Mouse (Mus musculus): Measurements from ENCODE around the gene Cntn5.
"Not testable (repeated sequence)": the region's sequence is repeated elsewhere in the genome, so short reads cannot be mapped to it uniquely, and the experiment has no call there.

Gene Cntn5

DNA sequence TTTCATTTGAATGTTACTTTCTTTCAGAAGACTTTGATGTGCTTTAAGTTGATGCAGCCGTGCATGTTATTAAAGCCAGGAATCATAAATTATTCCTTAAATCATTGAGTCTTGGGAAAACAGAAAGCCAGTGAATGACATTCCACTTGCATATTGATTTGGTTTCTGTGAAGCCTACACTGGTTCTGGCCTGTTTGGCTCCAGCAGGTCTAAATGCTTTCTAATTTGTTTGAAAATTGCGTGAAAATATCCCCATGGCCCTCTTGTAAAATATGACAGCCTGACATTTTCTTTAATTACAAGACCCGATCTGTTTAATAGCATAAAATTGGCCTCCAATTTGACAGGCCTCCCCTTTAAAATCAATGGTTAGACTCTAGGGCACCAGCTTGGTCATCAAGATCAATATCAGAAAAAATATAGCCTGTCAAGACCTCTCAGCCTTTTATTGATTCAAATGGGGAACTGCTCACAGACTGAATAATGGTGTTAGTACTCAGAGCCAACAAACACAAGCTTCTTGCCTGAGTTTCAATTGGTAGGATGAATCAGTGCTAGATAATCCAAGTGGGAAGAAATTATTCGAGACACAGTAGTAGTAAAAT is 247.3 kb downstream of the Cntn5 start:
- ATAC-seq (ENCODE audit: low TSS enrichment), result no peak

DNA sequence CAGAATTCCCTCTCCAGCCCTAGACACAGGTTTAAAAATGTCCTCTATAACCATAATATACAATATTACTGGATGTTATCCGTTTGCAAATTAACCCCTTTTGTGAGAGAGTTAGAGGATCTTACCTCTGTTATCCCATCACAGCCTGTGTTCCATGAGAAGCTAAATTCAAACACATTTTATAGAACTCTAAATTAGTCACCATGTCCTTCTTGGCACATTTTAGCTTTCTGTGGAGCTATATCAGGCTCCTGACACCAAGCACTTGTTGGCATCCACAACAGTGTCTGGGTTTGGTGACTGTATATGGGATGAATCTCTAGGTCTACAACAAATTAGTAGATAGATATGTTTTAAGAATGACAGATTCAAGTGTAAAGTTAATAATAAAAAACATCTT is 253.9 kb downstream of the Cntn5 start:
- ATAC-seq (ENCODE audit: low TSS enrichment), result peak; percentile 96

DNA sequence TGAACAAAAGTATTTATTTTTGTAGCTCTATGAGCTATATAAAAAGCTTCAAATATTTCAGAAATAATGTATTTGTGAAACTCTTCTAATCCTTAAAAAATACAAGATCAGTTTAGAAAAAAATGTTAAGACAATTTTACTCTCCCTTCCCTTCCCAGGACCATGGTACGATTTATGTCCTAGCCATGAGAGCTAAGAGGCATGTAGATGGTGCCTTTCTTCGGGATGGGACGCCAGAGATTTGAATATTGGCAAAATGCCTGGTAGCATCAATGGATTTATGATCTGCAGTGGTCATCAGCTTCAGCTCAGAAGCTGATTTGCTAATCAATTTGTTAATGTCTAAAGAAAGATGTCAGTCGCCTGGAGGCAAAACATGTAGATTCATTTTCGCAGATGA is 258.6 kb downstream of the Cntn5 start:
- no peak for ATAC-seq (ENCODE audit: low TSS enrichment)

DNA sequence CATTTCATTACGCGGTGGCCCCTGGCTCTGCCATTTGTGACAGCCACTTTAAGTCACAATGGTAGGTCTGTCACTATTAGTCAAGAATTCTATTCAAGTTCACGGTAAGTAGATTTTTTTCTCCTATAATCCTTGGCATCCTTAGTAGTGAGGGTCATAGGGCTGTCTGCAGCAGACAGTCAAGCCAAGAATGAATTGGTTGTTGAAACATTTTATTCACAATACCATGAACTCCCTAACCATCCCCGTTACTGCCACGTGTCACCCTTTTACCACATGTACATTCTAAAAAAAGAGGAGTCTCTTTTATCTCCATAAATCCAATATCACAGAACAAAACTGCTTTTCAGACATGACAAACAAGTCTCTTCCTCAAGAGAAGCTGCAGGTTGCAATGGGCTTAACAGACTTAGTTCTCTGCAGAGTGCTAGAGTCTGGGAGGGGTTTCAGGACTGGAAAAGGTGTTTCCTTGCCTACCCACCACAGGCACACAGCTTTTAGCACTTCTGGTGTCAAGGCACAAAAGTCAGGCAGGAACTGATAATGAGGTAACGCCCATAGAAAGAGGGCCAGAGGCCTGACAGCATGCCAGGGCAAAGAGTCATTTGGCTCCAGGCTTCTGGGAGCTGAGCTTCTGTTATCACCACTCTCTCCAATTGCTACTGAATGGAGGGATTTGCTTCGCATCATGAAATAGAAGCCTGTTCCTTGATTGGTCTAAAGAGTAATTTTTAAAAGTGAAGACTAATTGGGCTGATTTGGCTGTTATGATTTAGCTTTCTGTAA is 259.3 kb downstream of the Cntn5 start:
- ATAC-seq (ENCODE audit: low TSS enrichment), result no peak

GRCm38 (mm10) chr9:10618036-10618435 is 286.5 kb downstream of the Cntn5 start:
- 0 out of 2 replicates have a peak, but pooled peaks have one; percentile 20 for ATAC-seq (ENCODE audit: low TSS enrichment)

DNA sequence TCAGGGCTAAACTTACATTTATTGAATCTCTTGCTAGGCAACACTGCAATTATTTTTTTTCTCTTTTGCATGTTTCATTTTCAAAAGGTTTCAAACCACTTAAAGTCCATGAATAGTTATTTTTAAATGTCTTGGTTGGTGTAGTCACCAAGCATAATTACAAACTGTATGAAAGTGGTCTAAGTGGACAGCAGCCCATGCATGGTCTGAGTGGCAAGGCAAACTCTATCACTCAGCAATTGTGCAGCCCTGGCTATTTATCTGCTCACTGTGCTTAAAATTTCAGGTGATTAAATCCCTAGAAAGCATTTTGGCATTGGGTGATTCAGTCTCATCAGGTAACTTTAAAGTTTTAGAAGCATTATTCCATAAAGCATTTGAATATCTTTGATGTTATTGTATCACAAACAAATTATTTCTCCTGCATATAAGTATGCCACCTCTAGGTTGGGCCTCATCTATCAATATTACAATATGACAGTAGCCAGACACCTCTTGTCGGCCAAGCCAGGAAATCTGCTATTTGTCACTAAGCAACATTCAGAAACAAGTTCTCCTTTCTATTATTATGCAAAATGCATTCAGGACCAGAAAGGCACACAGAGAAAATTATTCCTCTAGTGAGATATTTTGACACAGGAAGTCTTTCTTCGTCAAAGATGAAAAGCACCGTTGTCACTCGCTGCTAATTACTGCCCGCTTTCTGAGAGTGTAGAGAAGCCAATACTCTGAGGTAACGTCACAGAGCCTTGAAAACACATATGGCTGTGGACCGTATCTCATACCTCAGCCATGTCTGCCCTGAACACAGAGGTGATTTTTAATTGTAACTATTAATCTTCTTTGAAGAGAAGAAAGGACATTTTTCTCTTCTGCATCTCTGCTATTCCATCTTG is 329.0 kb downstream of the Cntn5 start:
- ATAC-seq (ENCODE audit: low TSS enrichment), result no peak

DNA sequence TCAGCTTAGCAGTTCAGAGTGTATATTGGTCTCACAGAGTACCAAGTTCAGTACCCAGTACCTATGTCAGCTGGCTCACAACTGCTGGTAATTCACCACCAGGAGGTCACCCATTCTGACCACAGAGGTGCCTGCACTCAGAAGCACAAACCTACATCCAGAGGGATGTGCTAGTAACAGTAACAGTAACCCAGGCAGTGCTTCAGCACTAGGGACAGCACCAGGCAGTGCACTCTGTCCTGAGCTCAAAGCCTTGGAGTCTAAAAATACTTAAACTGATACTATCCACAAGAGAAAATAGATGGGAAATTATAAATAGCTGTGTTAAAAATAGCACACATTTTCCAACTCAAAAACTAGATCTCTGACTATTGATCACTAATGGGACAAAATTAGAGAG is 334.7 kb downstream of the Cntn5 start:
- no peak for ATAC-seq (ENCODE audit: low TSS enrichment)

GRCm38 (mm10) chr9:10540877-10541276 is 363.7 kb downstream of the Cntn5 start:
- ATAC-seq (ENCODE audit: low TSS enrichment), result not testable (repeated sequence)

- ATAC-seq (ENCODE audit: low TSS enrichment), result no peak
Measured at GRCm38 (mm10) chr9:10532248-10532647, 372.3 kb downstream of the Cntn5 start.

GRCm38 (mm10) chr9:10531087-10531486 is 373.5 kb downstream of the Cntn5 start:
- ATAC-seq (ENCODE audit: low TSS enrichment), result no peak

DNA sequence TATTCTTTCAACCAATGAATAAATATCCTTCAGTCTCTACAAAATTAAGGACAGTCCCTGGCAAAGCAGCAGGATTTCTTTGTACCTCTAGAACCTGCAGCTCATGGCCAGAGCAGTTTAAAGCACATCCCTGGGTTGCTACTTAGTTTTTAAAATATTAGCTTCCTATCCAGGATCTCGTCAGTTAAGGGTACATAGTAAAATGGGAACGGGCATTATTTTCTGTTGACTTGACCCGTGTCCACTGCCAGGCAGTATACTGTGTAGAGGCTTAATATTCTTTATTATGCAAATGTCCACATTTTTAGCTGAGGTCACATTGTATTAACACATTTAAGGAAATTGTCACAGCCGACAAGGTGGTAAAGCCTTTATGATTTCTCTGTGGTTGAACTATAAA is 375.0 kb downstream of the Cntn5 start:
- ATAC-seq (ENCODE audit: low TSS enrichment), result no peak

GRCm38 (mm10) chr9:10529113-10529512 is 375.5 kb downstream of the Cntn5 start:
- no peak for ATAC-seq (ENCODE audit: low TSS enrichment)

DNA sequence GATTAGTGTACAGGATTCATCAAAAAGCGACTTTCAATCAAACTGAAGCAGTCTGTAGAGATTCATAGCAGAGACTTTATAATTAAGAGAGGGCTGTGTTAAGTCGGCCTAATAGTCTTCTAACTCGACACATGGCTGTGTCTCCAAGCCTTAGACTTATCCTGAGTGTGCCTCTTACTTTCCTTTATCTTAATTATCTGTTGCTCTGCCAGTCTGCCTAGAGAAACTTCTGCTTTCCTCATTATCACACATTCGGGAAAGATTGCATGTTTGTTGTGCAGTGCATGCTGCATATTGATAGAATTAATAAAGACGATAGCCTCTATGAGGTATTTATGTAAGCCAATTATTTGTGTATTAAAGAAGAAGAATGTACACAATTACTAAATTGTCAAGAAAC is 375.9 kb downstream of the Cntn5 start:
- ATAC-seq (ENCODE audit: low TSS enrichment), result no peak

- no peak for ATAC-seq (ENCODE audit: low TSS enrichment)
Measured at GRCm38 (mm10) chr9:10525915-10526667, 378.5 kb downstream of the Cntn5 start.

- ATAC-seq (ENCODE audit: low TSS enrichment), result no peak
Measured at GRCm38 (mm10) chr9:10522604-10523003, 382.0 kb downstream of the Cntn5 start.

DNA sequence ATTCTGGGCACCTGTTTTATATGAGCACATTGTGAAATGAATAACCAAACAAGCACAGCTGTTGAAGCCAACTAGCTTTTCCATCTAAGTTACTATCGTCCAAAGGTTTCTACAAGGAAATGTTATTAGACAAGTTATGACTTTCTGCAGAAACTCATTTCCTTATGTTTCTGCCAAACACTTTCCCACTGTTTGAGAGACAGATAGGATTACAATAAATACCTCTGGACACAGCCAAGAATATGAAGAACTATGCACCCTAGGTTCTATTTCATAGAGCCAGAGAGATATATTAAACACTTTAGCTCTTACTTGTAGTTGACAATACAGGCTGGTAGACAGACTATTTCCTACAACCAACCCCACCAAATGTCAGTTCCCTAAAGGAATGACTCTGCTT is 383.5 kb downstream of the Cntn5 start:
- ATAC-seq (ENCODE audit: low TSS enrichment), result no peak

DNA sequence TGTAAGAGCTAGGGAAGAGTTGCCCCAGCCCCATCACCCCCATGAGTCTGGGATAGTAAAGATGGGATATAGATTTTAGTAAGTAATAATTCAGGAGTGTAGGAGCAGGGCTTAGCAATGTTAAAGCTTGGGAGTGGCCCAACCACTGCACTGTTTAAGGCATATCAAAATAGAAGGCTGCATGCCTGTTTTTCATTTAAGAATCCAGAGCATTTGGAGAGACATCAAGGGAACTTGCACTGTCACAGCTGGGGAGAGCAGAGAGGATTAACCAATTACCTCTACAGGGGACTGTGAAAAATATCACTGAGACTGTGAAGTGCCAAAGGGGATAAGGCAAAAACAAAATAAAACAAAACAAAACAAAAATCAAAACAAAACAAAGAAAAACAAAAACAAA is 412.3 kb downstream of the Cntn5 start:
- no peak for ATAC-seq (ENCODE audit: low TSS enrichment)

DNA sequence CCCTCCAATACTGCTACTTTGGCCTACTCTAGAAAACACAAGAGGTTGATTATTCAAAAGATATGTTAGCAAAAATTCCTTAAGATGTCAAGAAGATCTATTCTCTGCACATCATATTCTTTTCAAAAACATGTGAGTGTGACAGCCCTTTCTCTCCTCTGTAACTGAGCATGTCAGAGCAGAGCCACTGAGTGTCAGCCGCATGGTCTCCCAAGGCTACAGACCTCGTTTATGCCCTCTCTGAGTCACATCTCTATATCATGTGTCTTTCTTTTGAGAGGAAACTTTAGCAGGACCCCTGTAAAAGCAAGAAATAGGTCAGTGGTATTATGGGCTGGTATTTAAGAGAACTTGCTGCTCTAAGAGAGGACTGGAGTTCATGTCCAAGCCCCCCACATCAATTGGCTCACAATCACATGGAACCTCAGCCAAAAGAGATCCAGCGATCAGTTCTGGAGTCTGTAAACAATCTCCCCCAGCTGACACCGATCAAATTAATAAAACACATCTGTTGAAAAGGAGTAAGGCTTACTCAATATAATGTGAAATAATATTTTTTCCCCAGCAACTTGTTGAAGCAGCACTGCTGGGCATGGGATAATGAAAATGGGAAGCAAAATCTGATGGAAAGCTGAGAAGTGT is 433.0 kb downstream of the Cntn5 start:
- ATAC-seq (ENCODE audit: low TSS enrichment), result no peak

GRCm38 (mm10) chr9:10464758-10465157 is 439.8 kb downstream of the Cntn5 start:
- ATAC-seq (ENCODE audit: low TSS enrichment), result no peak

GRCm38 (mm10) chr9:10457900-10458299 is 446.7 kb downstream of the Cntn5 start:
- peak; percentile 72 for ATAC-seq (ENCODE audit: low TSS enrichment)

- ATAC-seq (ENCODE audit: low TSS enrichment), result no peak
Measured at GRCm38 (mm10) chr9:10448987-10449563, 455.5 kb downstream of the Cntn5 start.
